Mouse (Mus musculus) MEL (cell line): ENCODE data around the gene Nf1. TPM values are rescaled to one million over a fixed set of nuclear protein-coding genes. Genes with fewer than 3 reads are reported as not detected.
A peak's percentile ranks its signal among the peaks of the same experiment; 100 is the strongest.
"Not testable (repeated sequence)": the region's sequence is repeated elsewhere in the genome, so short reads cannot be mapped to it uniquely, and the experiment has no call there.

Experiments used
- DNase-seq: peaks from one replicate; pipeline ENCODE4 v3.0.0; 2011; ENCODE audit warnings: low read depth, low spot score
- H3K27ac ChIP-seq: 2 replicates; pipeline ENCODE4 v1.5.1; 2012; ENCODE audit warnings: low read depth, mild to moderate bottlenecking, control low read depth, low read length, moderate library complexity; ENCODE audit not compliant: control insufficient read depth
- H3K27me3 ChIP-seq, 2 experiments: fragments of 150-350 bp in 1 of 2; sonication (generic) in 1 of 2; 2 replicates each; pipeline ENCODE4 v1.6.1; 2012; ENCODE audit warnings: low read length in 2 of 2, mild to moderate bottlenecking in 2 of 2, improper control_type of control experiment in 1 of 2, moderate library complexity in 1 of 2; ENCODE audit not compliant: insufficient read depth in 2 of 2, control insufficient read depth in 1 of 2
- H3K36me3 ChIP-seq, 2 experiments: 2 replicates each; pipeline ENCODE4 v1.6.1; 2012 to 2014; ENCODE audit warnings: low read length in 2 of 2, improper control_type of control experiment in 1 of 2, inconsistent platforms in 1 of 2, mild to moderate bottlenecking in 1 of 2; ENCODE audit not compliant: insufficient read depth in 2 of 2, control insufficient read depth in 1 of 2
- H3K4me1 ChIP-seq, 2 experiments: fragments of 150-350 bp in 1 of 2; sonication (generic) in 1 of 2; 2 replicates each; pipeline ENCODE4 v1.6.1; 2012; ENCODE audit warnings: low read length in 2 of 2, improper control_type of control experiment in 1 of 2, mild to moderate bottlenecking in 1 of 2; ENCODE audit not compliant: insufficient read depth in 2 of 2, control insufficient read depth in 1 of 2
- H3K4me3 ChIP-seq, 2 experiments: fragments of 150-350 bp in 1 of 2; sonication (generic) in 1 of 2; 2 replicates each; pipeline ENCODE4 v1.5.1; 2012; ENCODE audit warnings: low read depth in 2 of 2, low read length in 2 of 2, mild to moderate bottlenecking in 2 of 2, moderate library complexity in 2 of 2, control low read depth in 1 of 2, improper control_type of control experiment in 1 of 2; ENCODE audit not compliant: control insufficient read depth in 1 of 2, insufficient read depth in 1 of 2
- H3K79me2 ChIP-seq: 2 replicates; pipeline ENCODE4 v1.6.1; 2012; ENCODE audit warnings: mild to moderate bottlenecking, low read length, moderate library complexity; ENCODE audit not compliant: control insufficient read depth, poor library complexity, insufficient read depth
- H3K9ac ChIP-seq: 2 replicates; pipeline ENCODE4 v1.6.1; 2012; ENCODE audit warnings: low read depth, mild to moderate bottlenecking, control low read depth, low read length, moderate library complexity; ENCODE audit not compliant: control insufficient read depth, poor library complexity, severe bottlenecking
- H3K9me3 ChIP-seq: fragments of 150-350 bp; sonication (generic); replicated peaks from 2 replicates; pipeline ENCODE4 v1.6.1; 2012; ENCODE audit warnings: mild to moderate bottlenecking, low read length, improper control_type of control experiment, moderate library complexity; ENCODE audit not compliant: insufficient read depth
- BHLHE40 ChIP-seq: IDR thresholded peaks from 2 replicates; pipeline ENCODE4 v1.6.1; 2012; ENCODE audit warnings: low read depth, mild to moderate bottlenecking, inconsistent platforms, low read length, improper control_type of control experiment, borderline replicate concordance
- CHD2 ChIP-seq: IDR thresholded peaks from 2 replicates; pipeline ENCODE4 v1.6.1; 2011; ENCODE audit warnings: low read length, improper control_type of control experiment
- E2F4 ChIP-seq: IDR thresholded peaks from 2 replicates; pipeline ENCODE4 v1.6.1; 2011; ENCODE audit warnings: low read depth, low read length, improper control_type of control experiment, borderline replicate concordance
- EP300 ChIP-seq, 2 experiments: IDR thresholded peaks; 2 replicates each; pipeline ENCODE4 v1.6.1; 2011; ENCODE audit warnings: improper control_type of control experiment in 2 of 2, low read length in 2 of 2, low read depth in 1 of 2, mild to moderate bottlenecking in 1 of 2
- GABPA ChIP-seq: IDR thresholded peaks from 2 replicates; pipeline ENCODE4 v1.6.1; 2012; ENCODE audit warnings: low read depth, mild to moderate bottlenecking, inconsistent platforms, low read length, improper control_type of control experiment, moderate library complexity
- HCFC1 ChIP-seq: IDR thresholded peaks from 2 replicates; pipeline ENCODE4 v1.6.1; 2012; ENCODE audit warnings: low read depth, mild to moderate bottlenecking, inconsistent platforms, low read length, improper control_type of control experiment, moderate library complexity
- MAFK ChIP-seq: IDR thresholded peaks from 2 replicates; pipeline ENCODE4 v1.6.1; 2011; ENCODE audit warnings: low read depth, mild to moderate bottlenecking, low read length, improper control_type of control experiment, borderline replicate concordance
- MAZ ChIP-seq: IDR thresholded peaks from 2 replicates; pipeline ENCODE4 v1.6.1; 2012; ENCODE audit warnings: low read depth, mild to moderate bottlenecking, inconsistent platforms, low read length, improper control_type of control experiment
- MYC ChIP-seq: IDR thresholded peaks from 2 replicates; pipeline ENCODE4 v1.6.1; 2011; ENCODE audit warnings: low read depth, mild to moderate bottlenecking, low read length, improper control_type of control experiment, moderate library complexity
- NELFE ChIP-seq: IDR thresholded peaks from 2 replicates; pipeline ENCODE4 v1.6.1; 2011; ENCODE audit warnings: low read depth, low read length, improper control_type of control experiment
- POLR2AphosphoS2 ChIP-seq: IDR thresholded peaks from 2 replicates; pipeline ENCODE4 v1.6.1; 2011; ENCODE audit warnings: low read length, improper control_type of control experiment
- RAD21 ChIP-seq: IDR thresholded peaks from 2 replicates; pipeline ENCODE4 v1.6.1; 2011; ENCODE audit warnings: mild to moderate bottlenecking, low read depth, low read length, improper control_type of control experiment
- SMC3 ChIP-seq: IDR thresholded peaks from 2 replicates; pipeline ENCODE4 v1.6.1; 2011; ENCODE audit warnings: low read depth, low read length, improper control_type of control experiment
- TBP ChIP-seq: IDR thresholded peaks from 2 replicates; pipeline ENCODE4 v1.8.0; 2011; ENCODE audit warnings: low read depth, low read length, improper control_type of control experiment
- TCF12 ChIP-seq: IDR thresholded peaks from 2 replicates; pipeline ENCODE4 v1.6.1; 2014; ENCODE audit warnings: low read depth, mild to moderate bottlenecking, inconsistent platforms, low read length, improper control_type of control experiment, moderate library complexity
- UBTF ChIP-seq: IDR thresholded peaks from 2 replicates; pipeline ENCODE4 v1.6.1; 2012; ENCODE audit warnings: low read depth, mild to moderate bottlenecking, inconsistent platforms, low read length, improper control_type of control experiment, moderate library complexity, borderline replicate concordance; ENCODE audit not compliant: insufficient read depth
- ZMIZ1 ChIP-seq: IDR thresholded peaks from 2 replicates; pipeline ENCODE4 v1.6.1; 2012; ENCODE audit warnings: low read depth, mild to moderate bottlenecking, inconsistent platforms, low read length, improper control_type of control experiment, moderate library complexity
- polyA plus RNA-seq, 2 experiments: library from polyadenylated mRNA; stranded (reverse) in 1 of 2; unstranded in 1 of 2; fragments of >175 nt in 1 of 2; fragments of >200 nt in 1 of 2; gene quantifications; 2 replicates each; pipeline versions ENCODE4 v1.2.1 to v1.2.4; 2012; ENCODE audit warnings: low replicate concordance in 2 of 2, low read depth in 1 of 2; ENCODE audit not compliant: insufficient read length in 2 of 2, insufficient read depth in 1 of 2, missing spikeins in 1 of 2
- total RNA-seq: library from RNA; depleted of rRNA; stranded (reverse); fragments of 300-350 nt; gene quantifications from 2 replicates; pipeline ENCODE4 v1.2.3, GENCODE M21; 2012

Gene Nf1
- total and polyA plus RNA-seq, 3 experiments: 13.2 to 108 (median 20.3) TPM

GRCm38 (mm10) chr11:79303109-79303508, 36.4 kb upstream of the Nf1 start:
- Histone ChIP-seq H3K9me3 (no peaks in the 10 kb centered on the region), H3K27ac (no peak overlapping the region), H3K36me3 (peaks cover 0 to 39% of the 10 kb centered on the region in 2 experiments; a peak in 2 of 4 replicates), H3K27me3 (no peaks in the 10 kb centered on the region), H3K4me3 (no peak overlapping the region), H3K9ac (no peak overlapping the region), H3K79me2 (no peaks in the 10 kb centered on the region; the same call in 1 of the 2 replicates), H3K4me1 (peaks cover 31 to 57% of the 10 kb centered on the region in 2 experiments)
- no peak for DNase-seq
- TF ChIP-seq RAD21: no peak
- no peak for TF ChIP-seq GABPA
- TF ChIP-seq MAZ: no peak
- TF ChIP-seq TCF12: no peak
- TF ChIP-seq CHD2: no peak
- no peak for TF ChIP-seq ZMIZ1
- no peak for TF ChIP-seq POLR2AphosphoS2
- no peak for TF ChIP-seq HCFC1
- no peak for TF ChIP-seq EP300 (IDR thresholded peaks at IDR 0.05; ENCODE audit: low read depth in 1 of 2, low read length in 2 of 2)
- no peak for TF ChIP-seq UBTF
- TF ChIP-seq E2F4: no peak
- TF ChIP-seq NELFE: no peak
- TF ChIP-seq MYC: no peak
- no peak for TF ChIP-seq TBP
- no peak for TF ChIP-seq MAFK
- TF ChIP-seq SMC3: no peak

- H3K27me3 ChIP-seq, H3K9ac ChIP-seq, H3K79me2 ChIP-seq, H3K4me3 ChIP-seq, H3K9me3 ChIP-seq: not testable (repeated sequence)
- TF ChIP-seq BHLHE40: 0 out of 2 replicates have a peak, but pooled peaks have one; percentile 4
- peak; percentile 58 for TF ChIP-seq TBP
- Histone ChIP-seq H3K27ac (0 out of 2 replicates have a peak overlapping the region, but pooled peaks have one; percentile 7), H3K36me3 (peaks cover 0 to 39% of the 10 kb centered on the region in 2 experiments; a peak in 2 of 4 replicates), H3K4me1 (peaks cover 31 to 57% of the 10 kb centered on the region in 2 experiments)
- DNase-seq: peak; percentile 60
Observed at GRCm38 (mm10) chr11:79304245-79304644, 35.2 kb upstream of the Nf1 start.
